Comparison of ENCODE assay signal across 9 mouse cellular contexts in the genomic region with DNA sequence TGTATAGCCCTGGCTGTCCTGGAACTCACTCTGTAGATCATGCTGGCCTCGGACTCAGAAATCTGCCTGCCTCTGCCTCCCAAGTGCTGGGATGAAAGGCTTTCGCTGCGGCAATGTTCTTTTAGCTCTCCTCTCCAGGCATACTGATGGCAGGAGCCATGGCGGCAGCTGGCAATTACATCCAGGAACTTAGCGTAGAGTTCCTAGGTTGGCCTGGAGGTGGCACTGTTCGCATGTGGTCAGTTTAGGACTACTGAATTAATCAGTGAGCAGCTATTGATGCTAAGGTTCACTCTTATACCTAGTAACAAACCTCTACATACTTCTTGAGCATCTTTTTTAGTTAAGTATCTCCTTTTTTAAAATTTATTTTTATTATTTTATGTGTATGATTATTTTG. TPM values are rescaled to one million over a fixed set of nuclear protein-coding genes. Genes with fewer than 3 reads are reported as not detected.
DNase-seq lines count a peak whose midpoint lies in the region; ATAC-seq lines count a peak whose summit lies in the region.
"Had no signal": no experiment of that assay in that cellular context is flagged by ENCODE, and none has a peak within 500 bp of the region (broad histone marks: within the 10 kb centered on the region; RNA-seq: fewer than 3 reads in every experiment).

No protein-coding gene starts in this region.

- no peak overlapping the region for H3K4me3 ChIP-seq in liver, embryonic 12.5 days
- H3K4me3 ChIP-seq in embryonic facial prominence, embryonic 10.5 days = no peak overlapping the region
- H3K4me3 ChIP-seq: erythroblast, embryonic 14.5 days had no signal

- H3K27ac ChIP-seq in liver, embryonic 12.5 days = no peak overlapping the region
- no peak overlapping the region for H3K27ac ChIP-seq in embryonic facial prominence, embryonic 10.5 days (replicated peaks)

- intact Hi-C loops in heart, postnatal 36 days (cut with DNase I) = loop anchor here (1.0 kb wide), 1 partner anchor 298 kb away; no protein-coding TSS in a partner anchor

- H3K36me3 ChIP-seq in liver, embryonic 12.5 days = no peaks in the 10 kb centered on the region
- no peaks in the 10 kb centered on the region for H3K36me3 ChIP-seq in embryonic facial prominence, embryonic 10.5 days (replicated peaks)

- H3K4me1 ChIP-seq in liver, embryonic 12.5 days = peaks cover 20% of the 10 kb centered on the region
- H3K4me1 ChIP-seq in embryonic facial prominence, embryonic 10.5 days = peaks cover 14% of the 10 kb centered on the region

- no peak for ATAC-seq in liver, embryonic 12.5 days

- H3K9ac ChIP-seq in liver, embryonic 12.5 days = no peak overlapping the region

- peak; percentile 78 for DNase-seq in liver
- peak; percentile 80 for DNase-seq in adrenal gland, postnatal 25 days
- peak; percentile 78 for DNase-seq in embryonic facial prominence, embryonic 10.5 days (ENCODE audit: low spot score)
- DNase-seq in heart, postnatal 36 days = peak; percentile 79 to 84
- DNase-seq in left cerebral cortex, adult 8-10 months (ENCODE audit: low spot score in 2 of 2) = peak; percentile 47 to 64
- peak; percentile 87 for DNase-seq in naive thymus-derived CD4-positive, alpha-beta T cell, adult 2 months (ENCODE audit: low read depth)
- peak; percentile 59 for DNase-seq in testis, postnatal 14 days (ENCODE audit: low spot score)

- H3K4me2 ChIP-seq in liver, embryonic 12.5 days = no peak overlapping the region

- WGBS in liver, embryonic 12.5 days (ENCODE audit: insufficient replicate concordance) = 11% methylated on average over 6 of the region's 6 CpGs
- WGBS in embryonic facial prominence, embryonic 10.5 days = 35% methylated on average over 6 of the region's 6 CpGs

- H3K9me3 ChIP-seq in liver, embryonic 12.5 days (replicated peaks) = no peaks in the 10 kb centered on the region
- no peaks in the 10 kb centered on the region for H3K9me3 ChIP-seq in embryonic facial prominence, embryonic 10.5 days

- H3K27me3 ChIP-seq in liver, embryonic 12.5 days (replicated peaks) = no peaks in the 10 kb centered on the region
- H3K27me3 ChIP-seq in embryonic facial prominence, embryonic 10.5 days (replicated peaks; ENCODE audit: low read depth, poor library complexity, severe bottlenecking) = no peaks in the 10 kb centered on the region

RNA-seq across cellular contexts. Expression of gene Zscan2, which starts 3.5 kb away (rescaled TPM):
- polyA plus RNA-seq in liver, embryonic 12.5 days (2016; fragmentation: Nextera tagmentation; extraction: Ambion mirVana) = 0.23 and 0.58 TPM in 2 replicates
- 8.0 and 8.7 TPM in 2 replicates for total RNA-seq in adrenal gland, postnatal 25 days (2021)
- 3.0 and 3.5 TPM in 2 replicates for polyA plus RNA-seq in embryonic facial prominence, embryonic 10.5 days (2016; fragmentation: Nextera tagmentation; extraction: Ambion mirVana)
- total RNA-seq in heart, postnatal 36 days (2021) = 1 to 10 TPM; 5.5 to 5.7 TPM
- total RNA-seq in left cerebral cortex, adult 8-10 months (2022) = 10 to 100 TPM; 11.3 to 16.9 (median 14.0) TPM

RNA-seq across cellular contexts. Expression of gene Iqgap1, which starts 31.4 kb away (rescaled TPM):
- polyA plus RNA-seq in liver, embryonic 12.5 days (2016; fragmentation: Nextera tagmentation; extraction: Ambion mirVana) = 19.4 and 19.9 TPM in 2 replicates
- total RNA-seq in adrenal gland, postnatal 25 days (2021) = 87.7 and 126 TPM in 2 replicates
- 29.2 and 29.3 TPM in 2 replicates for polyA plus RNA-seq in embryonic facial prominence, embryonic 10.5 days (2016; fragmentation: Nextera tagmentation; extraction: Ambion mirVana)
- 10 to 100 TPM; 40.5 to 43.2 TPM for total RNA-seq in heart, postnatal 36 days (2021)
- total RNA-seq in left cerebral cortex, adult 8-10 months (2022) = 10 to 100 TPM; 18.0 to 29.9 (median 24.9) TPM

RNA-seq across cellular contexts. Expression of gene Wdr73, which starts 43.9 kb away (rescaled TPM):
- 29.1 and 30.3 TPM in 2 replicates for polyA plus RNA-seq in liver, embryonic 12.5 days (2016; fragmentation: Nextera tagmentation; extraction: Ambion mirVana)
- total RNA-seq in adrenal gland, postnatal 25 days (2021) = 16.7 and 22.4 TPM in 2 replicates
- polyA plus RNA-seq in embryonic facial prominence, embryonic 10.5 days (2016; fragmentation: Nextera tagmentation; extraction: Ambion mirVana) = 49.1 and 52.0 TPM in 2 replicates
- total RNA-seq in heart, postnatal 36 days (2021) = 1 to 10 TPM; 5.1 to 5.6 TPM
- total RNA-seq in left cerebral cortex, adult 8-10 months (2022) = 10 to 100 TPM; 26.2 to 29.3 (median 27.8) TPM

RNA-seq across cellular contexts. Expression of gene Nmb, which starts 47.7 kb away (rescaled TPM):
- polyA plus RNA-seq in liver, embryonic 12.5 days (2016; fragmentation: Nextera tagmentation; extraction: Ambion mirVana) = 1.6 and 2.4 TPM in 2 replicates
- 1.9 TPM in 1 of 2 replicates, not detected in the other for total RNA-seq in adrenal gland, postnatal 25 days (2021)
- polyA plus RNA-seq in embryonic facial prominence, embryonic 10.5 days (2016; fragmentation: Nextera tagmentation; extraction: Ambion mirVana) = 7.0 and 7.4 TPM in 2 replicates
- total RNA-seq in heart, postnatal 36 days (2021) = 1 to 10 TPM; 5.9 to 8.8 TPM
- total RNA-seq in left cerebral cortex, adult 8-10 months (2022) = 1 to 10 TPM; 3.4 to 7.1 (median 4.7) TPM
- polyA plus RNA-seq: erythroblast, embryonic 14.5 days had no signal
